Mouse (Mus musculus) MEL (cell line): ENCODE measurements around the gene Fam133b.

Experiments
- CTCF ChIP-seq, 3 experiments: IDR thresholded peaks in 2 of 3; conservative IDR thresholded peaks in 1 of 3; 2 replicates each; pipeline ENCODE4 v1.5.1; 2011 to 2012; ENCODE audit warnings: low read length in 3 of 3, low read depth in 2 of 3, mild to moderate bottlenecking in 2 of 3, improper control_type of control experiment in 1 of 3, inconsistent platforms in 1 of 3, mixed read lengths in 1 of 3, moderate library complexity in 1 of 3; ENCODE audit not compliant: control insufficient read depth in 1 of 3, insufficient read depth in 1 of 3, poor library complexity in 1 of 3, severe bottlenecking in 1 of 3
- MEF2A ChIP-seq: IDR thresholded peaks from 2 replicates; pipeline ENCODE4 v1.6.1; 2014; ENCODE audit warnings: low read depth, mild to moderate bottlenecking, inconsistent platforms, low read length, improper control_type of control experiment; ENCODE audit not compliant: poor library complexity, insufficient replicate concordance, severe bottlenecking; ENCODE audit errors: extremely low read depth
- MXI1 ChIP-seq: IDR thresholded peaks from 2 replicates; pipeline ENCODE4 v1.6.1; 2011; ENCODE audit warnings: mild to moderate bottlenecking, low read depth, low read length, improper control_type of control experiment
- TAL1 ChIP-seq: IDR thresholded peaks from 2 replicates; pipeline ENCODE4 v1.6.1; 2012; ENCODE audit warnings: mild to moderate bottlenecking, inconsistent platforms, low read length, moderate library complexity, mixed read lengths

GRCm38 (mm10) chr5:3598766-3599165, 55.1 kb downstream of the Fam133b start:
- TF ChIP-seq MXI1: no peak
- no peak for TF ChIP-seq CTCF (IDR thresholded peaks at IDR 0.05 in 2 of 3, conservative IDR thresholded peaks at IDR 0.05 in 1 of 3; ENCODE audit: control insufficient read depth in 1 of 3, insufficient read depth in 1 of 3, low read depth in 2 of 3, low read length in 3 of 3, poor library complexity in 1 of 3, severe bottlenecking in 1 of 3)
- TF ChIP-seq MEF2A: no peak
- no peak for TF ChIP-seq TAL1
